Mouse (Mus musculus) heart, postnatal 36 days (tissue): ENCODE data around the gene Prkcb. TPM values are rescaled to one million over a fixed set of nuclear protein-coding genes. Genes with fewer than 3 reads are reported as not detected.

Source experiments
- DNase-seq, 2 experiments: peaks; one replicate each; pipeline ENCODE4 v3.0.0; 2021 to 2022
- intact Hi-C: fragments of 180-260 bp; cut with DNase I; formaldehyde crosslinking; loops from one replicate; pipeline ENCODE4 v1.15.1; 2025
- total RNA-seq, 2 experiments: library from RNA; stranded (reverse); gene quantifications; 2 replicates each; pipeline ENCODE4 v1.2.3; 2021

The Prkcb gene
- total RNA-seq, 2 experiments from 2014 or later, result 3.2 to 4.9 TPM

DNA sequence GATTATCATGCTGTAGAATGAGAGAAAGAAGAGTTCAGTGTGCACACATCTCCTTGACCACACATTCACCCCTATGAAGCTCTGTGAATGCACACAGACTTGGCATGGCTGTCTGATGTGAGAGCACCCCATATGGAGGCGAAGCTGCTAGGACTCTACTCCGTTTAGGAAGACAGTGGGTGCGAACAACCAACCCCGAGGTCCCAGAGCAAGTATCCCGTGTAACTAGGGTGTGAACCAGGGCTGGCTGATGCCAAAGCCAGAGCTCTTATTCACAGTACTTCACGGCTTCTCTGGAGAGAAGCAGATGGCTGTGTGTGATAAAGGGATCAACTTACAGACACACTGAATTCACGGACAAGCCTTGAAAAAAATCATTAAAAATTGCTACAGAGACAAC lies 285.9 kb downstream of the Prkcb start:
- no peak for DNase-seq
- intact Hi-C loops, result no loop called here

- DNase-seq, result no peak
- intact Hi-C loops, result no loop called here
Observed at GRCm38 (mm10) chr7:122575056-122575455, 286.5 kb downstream of the Prkcb start.

- intact Hi-C loops, result no loop called here
- DNase-seq, result no peak
Observed at GRCm38 (mm10) chr7:122575506-122575905, 287.0 kb downstream of the Prkcb start.

DNA sequence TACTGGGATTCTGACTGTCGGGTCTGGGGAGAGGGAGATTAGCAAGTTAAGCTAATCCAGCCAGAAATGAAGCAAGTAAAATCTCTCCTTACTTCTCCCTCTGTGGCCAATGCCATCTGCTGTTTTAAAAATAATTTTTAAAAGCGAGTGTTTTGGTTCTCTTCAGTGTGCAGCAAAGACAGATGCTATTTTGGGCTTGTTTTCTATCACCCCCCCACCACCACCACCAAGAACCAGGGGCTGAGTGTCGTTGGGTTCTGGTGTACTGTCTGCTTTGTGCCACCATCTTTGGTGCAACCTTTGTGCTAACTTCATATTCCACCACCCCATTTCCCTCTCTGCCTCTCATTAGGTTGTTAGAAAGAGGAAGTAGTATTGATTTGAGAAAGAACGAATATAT lies 289.0 kb downstream of the Prkcb start:
- no peak for DNase-seq
- intact Hi-C loops, result no loop called here

DNA sequence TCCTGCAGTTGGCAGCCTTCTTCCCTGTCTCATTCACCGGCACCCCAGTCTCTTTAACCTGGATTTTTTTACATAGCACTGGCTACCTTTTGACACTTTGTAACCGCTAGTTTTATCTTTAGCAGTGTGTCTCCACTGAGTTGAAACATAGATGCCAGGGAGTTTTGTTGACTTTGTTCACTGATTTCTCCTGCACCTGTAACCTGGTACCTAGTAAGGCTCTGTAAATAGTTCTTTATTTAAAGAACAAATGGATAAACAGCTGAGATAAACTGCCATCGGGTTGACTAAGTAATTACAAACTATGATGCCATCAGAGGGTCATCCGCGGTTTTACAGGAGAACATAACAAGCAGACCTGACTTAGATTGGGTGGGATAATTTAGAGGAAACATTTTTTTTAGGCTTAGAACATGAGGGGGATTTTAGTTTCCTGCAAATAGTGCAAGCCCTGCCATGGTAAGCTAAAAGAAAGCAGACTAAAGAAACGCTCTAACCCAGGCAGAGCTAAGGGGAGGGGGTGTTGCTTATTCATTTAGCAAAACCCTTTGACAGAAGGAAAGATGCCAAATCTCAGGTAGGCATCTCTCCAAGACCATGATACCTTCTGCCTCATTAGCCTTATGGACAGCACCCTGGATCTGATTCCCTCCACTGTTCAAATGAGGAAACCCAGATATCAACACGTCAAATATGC lies 291.1 kb downstream of the Prkcb start:
- no peak for DNase-seq
- intact Hi-C loops, result no loop called here

DNA sequence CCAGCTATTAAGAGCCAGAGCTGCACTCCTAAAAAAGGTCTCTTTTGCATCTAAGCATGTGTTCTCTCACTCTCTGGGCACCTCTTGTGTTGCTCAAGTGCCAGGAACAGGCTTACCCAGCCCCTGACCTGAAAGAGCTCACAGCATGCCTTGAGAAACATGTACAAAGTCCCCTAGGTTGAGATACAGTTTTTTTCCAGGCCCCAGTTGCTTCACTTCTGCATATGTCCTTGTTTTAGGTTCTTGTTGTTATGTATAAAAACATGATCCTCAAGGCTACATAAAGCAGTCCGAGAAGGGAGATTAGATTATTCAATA lies 291.6 kb downstream of the Prkcb start:
- intact Hi-C loops, result no loop called here

GRCm38 (mm10) chr7:122584421-122585151 lies 296.0 kb downstream of the Prkcb start:
- intact Hi-C loops, result no loop called here
- no peak for DNase-seq

More for the DNA sequence above, 291.6 kb downstream of the Prkcb start:
- DNase-seq, result no peak

GRCm38 (mm10) chr7:122595897-122596296 lies 307.3 kb downstream of the Prkcb start:
- intact Hi-C loops, result no loop called here
- DNase-seq, result no peak

DNA sequence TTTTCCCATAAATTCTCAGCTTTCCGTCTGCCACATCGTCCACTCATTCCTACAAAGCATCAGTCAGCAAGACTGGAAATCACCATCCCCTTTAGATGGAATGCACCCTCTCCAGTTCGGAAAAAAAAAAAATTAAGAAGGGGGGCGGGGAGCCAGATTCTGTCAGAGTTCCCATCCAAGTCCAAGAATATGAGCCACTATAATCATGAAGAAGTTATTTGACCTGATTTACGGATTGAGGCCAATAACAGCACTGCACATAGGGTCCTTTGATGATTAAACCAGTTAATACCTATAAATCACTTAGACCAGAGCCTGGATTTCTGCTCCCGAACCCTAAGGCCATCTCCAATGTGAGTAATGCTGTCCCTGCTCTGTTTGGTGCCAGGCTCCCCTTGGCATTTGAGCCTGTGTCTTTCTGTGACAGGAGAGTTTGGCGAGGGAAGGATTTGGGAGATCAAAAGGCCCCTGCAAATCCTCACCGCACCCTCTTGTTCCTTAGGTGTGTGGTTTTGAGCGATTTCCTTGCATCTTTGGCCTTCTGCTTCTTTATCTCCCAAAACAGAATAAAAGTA lies 308.1 kb downstream of the Prkcb start:
- DNase-seq, result no peak
- intact Hi-C loops, result no loop called here

- DNase-seq, result no peak
- intact Hi-C loops, result no loop called here
Observed at GRCm38 (mm10) chr7:122597313-122597712, 308.8 kb downstream of the Prkcb start.

- intact Hi-C loops, result no loop called here
Observed at GRCm38 (mm10) chr7:122600856-122601255, 312.3 kb downstream of the Prkcb start.

DNA sequence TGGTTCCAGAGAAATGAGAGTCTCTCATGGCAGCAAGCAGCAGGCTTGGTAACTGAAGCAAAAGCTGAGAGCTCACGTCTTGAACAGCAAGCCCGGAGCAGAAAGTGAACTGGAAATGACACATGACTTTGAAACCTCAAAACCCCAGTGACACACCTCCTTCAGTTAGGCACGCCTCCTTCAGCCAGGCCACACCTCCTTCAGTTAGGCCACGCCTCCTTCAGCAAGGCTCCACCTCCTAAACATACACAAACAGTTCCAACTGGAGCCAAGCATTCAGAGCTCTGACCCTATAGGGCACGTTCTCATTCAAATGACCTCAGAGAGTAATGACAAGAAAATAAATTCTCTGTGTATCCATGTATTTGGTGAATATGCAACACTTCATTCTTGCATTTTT lies 316.5 kb downstream of the Prkcb start:
- no peak for DNase-seq

More at GRCm38 (mm10) chr7:122600856-122601255, 312.3 kb downstream of the Prkcb start:
- no peak for DNase-seq

GRCm38 (mm10) chr7:122609420-122609819 lies 320.9 kb downstream of the Prkcb start:
- intact Hi-C loops, result no loop called here
- no peak for DNase-seq

More for the DNA sequence above, 316.5 kb downstream of the Prkcb start:
- intact Hi-C loops, result no loop called here

GRCm38 (mm10) chr7:122610161-122610560 lies 321.6 kb downstream of the Prkcb start:
- intact Hi-C loops, result no loop called here
- DNase-seq, result no peak

- DNase-seq, result no peak
- intact Hi-C loops, result no loop called here
Observed at GRCm38 (mm10) chr7:122613876-122614275, 325.3 kb downstream of the Prkcb start.

GRCm38 (mm10) chr7:122622125-122622774 lies 333.7 kb downstream of the Prkcb start:
- no peak for DNase-seq
- intact Hi-C loops, result no loop called here

- intact Hi-C loops, result no loop called here
- no peak for DNase-seq
Observed at GRCm38 (mm10) chr7:122623753-122624152, 335.2 kb downstream of the Prkcb start.

DNA sequence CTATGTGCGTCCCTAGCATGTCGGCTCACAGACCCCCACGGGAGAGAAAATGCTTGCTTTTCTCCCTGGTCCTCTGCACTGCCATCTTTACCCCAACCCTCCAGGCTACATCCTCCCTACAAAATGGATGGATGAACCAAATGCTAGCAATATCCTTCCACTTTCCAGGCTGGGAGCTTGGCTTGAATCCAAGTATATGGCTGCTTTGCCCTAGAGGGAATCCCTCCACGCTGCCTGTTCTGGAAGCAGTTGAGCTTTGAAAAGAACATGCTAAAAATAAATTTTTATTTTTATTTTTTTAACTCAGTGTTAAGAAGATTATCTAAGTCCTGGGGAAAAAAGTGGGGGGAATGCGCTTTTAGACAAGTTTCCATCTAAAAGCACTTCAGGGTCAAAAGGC lies 339.5 kb downstream of the Prkcb start:
- intact Hi-C loops, result no loop called here

GRCm38 (mm10) chr7:122630386-122630785 lies 341.8 kb downstream of the Prkcb start:
- no peak for DNase-seq
- intact Hi-C loops, result no loop called here

More for the DNA sequence above, 339.5 kb downstream of the Prkcb start:
- no peak for DNase-seq

DNA sequence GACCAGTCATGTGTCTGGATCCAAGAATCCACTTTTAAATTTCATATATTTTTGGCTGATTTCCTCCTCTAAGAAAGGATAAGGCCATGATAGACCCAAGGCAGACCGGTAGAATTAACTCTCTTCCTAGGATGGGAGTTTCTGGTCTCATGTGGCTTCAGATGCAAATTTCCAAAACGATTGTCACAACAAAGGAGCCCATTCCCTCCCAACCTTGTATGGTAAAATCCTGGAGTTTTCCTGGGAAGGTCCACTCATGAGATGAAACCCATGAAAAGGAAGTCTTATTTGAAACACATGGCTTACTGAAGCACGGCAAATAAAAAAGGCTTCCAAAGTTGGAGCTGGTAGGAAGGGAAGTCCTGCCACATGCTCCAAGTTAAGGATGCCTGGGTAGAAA lies 342.6 kb downstream of the Prkcb start:
- intact Hi-C loops, result no loop called here
- no peak for DNase-seq

DNA sequence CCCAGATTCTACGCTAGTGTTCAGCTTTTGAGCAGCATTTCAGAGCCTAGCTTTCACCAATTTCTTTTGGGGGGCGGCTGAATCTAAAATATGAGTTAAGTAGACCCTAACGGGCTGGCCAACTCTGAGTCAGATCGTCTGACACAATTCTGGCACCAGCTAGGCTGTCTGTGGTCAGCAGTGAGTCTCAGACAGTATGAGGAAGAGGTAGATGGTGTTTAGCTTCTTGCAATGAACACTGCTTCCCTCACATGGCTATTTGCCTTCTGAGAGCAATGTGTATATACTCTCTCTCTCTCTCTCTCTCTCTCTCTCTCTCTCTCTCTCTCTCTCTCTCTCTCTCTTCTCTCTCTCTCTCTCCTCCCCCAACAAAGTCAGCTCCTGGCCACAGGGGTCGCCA lies 344.4 kb downstream of the Prkcb start:
- intact Hi-C loops, result no loop called here
- no peak for DNase-seq
